Mouse (Mus musculus): ENCODE results near the gene Nupl1. TPM values are rescaled to one million over a fixed set of nuclear protein-coding genes. Genes with fewer than 3 reads are reported as not detected.

Nupl1 gene
- polyA plus RNA-seq, 2 experiments, result 0.03 TPM; not detected in 1

- Histone ChIP-seq H3K27me3 (ENCODE audit: control insufficient read depth, insufficient read depth, low read length) (no peaks in the 10 kb centered on the region), H3K9ac (replicated peaks) (no peak overlapping the region), H3K27ac (no peak overlapping the region), H3K9me3 (ENCODE audit: control insufficient read depth, low read length) (no peaks in the 10 kb centered on the region), H3K4me3 (ENCODE audit: insufficient read depth in 1 of 2, low read depth in 2 of 2, low read length in 2 of 2) (no peak overlapping the region), H3K4me2 (ENCODE audit: low read depth) (no peak overlapping the region), H3K36me3 (replicated peaks; ENCODE audit: control insufficient read depth, insufficient read depth, low read depth) (no peaks in the 10 kb centered on the region), H3K4me1 (replicated peaks; ENCODE audit: control insufficient read depth in 2 of 2, insufficient read depth in 2 of 2, low read length in 1 of 2) (no peaks in the 10 kb centered on the region)
- TF ChIP-seq CTCF (IDR thresholded peaks at IDR 0.05; ENCODE audit: low read depth), result no peak
- no peak for TF ChIP-seq EP300 (IDR thresholded peaks at IDR 0.05; ENCODE audit: low read depth)
- ATAC-seq (ENCODE audit: insufficient read depth) (no peak), DNase-seq (ENCODE audit: low read depth in 3 of 3, low spot score in 3 of 3) (no peak)
- 29% methylated on average over 1 of the region's 1 CpGs for WGBS (ENCODE audit: insufficient replicate concordance)
Measured at GRCm38 (mm10) chr14:60194606-60195005, 56.6 kb downstream of the Nupl1 start.

GRCm38 (mm10) chr14:60189771-60190170 is 61.5 kb downstream of the Nupl1 start:
- no peaks in the 10 kb centered on the region for H3K4me1 ChIP-seq (replicated peaks; ENCODE audit: control insufficient read depth in 2 of 2, insufficient read depth in 2 of 2, low read length in 1 of 2)
- H3K4me3 ChIP-seq (ENCODE audit: insufficient read depth in 1 of 2, low read depth in 2 of 2, low read length in 2 of 2), result no peak overlapping the region
- no peak overlapping the region for H3K27ac ChIP-seq
- H3K27me3 ChIP-seq (ENCODE audit: control insufficient read depth, insufficient read depth, low read length), result no peaks in the 10 kb centered on the region
- ATAC-seq (ENCODE audit: insufficient read depth), result no peak
- no peak for DNase-seq (ENCODE audit: low read depth in 3 of 3, low spot score in 3 of 3)
- no peaks in the 10 kb centered on the region for H3K36me3 ChIP-seq (replicated peaks; ENCODE audit: control insufficient read depth, insufficient read depth, low read depth)
- H3K9ac ChIP-seq (replicated peaks), result no peak overlapping the region
- no peaks in the 10 kb centered on the region for H3K9me3 ChIP-seq (ENCODE audit: control insufficient read depth, low read length)
- H3K4me2 ChIP-seq (ENCODE audit: low read depth), result no peak overlapping the region
- TF ChIP-seq EP300 (IDR thresholded peaks at IDR 0.05; ENCODE audit: low read depth), result no peak
- no peak for TF ChIP-seq CTCF (IDR thresholded peaks at IDR 0.05; ENCODE audit: low read depth)
- 68% methylated on average over 5 of the region's 5 CpGs for WGBS (ENCODE audit: insufficient replicate concordance)

- Histone ChIP-seq H3K4me1 (replicated peaks; ENCODE audit: control insufficient read depth in 2 of 2, insufficient read depth in 2 of 2, low read length in 1 of 2) (no peaks in the 10 kb centered on the region), H3K9me3 (ENCODE audit: control insufficient read depth, low read length) (no peaks in the 10 kb centered on the region), H3K36me3 (replicated peaks; ENCODE audit: control insufficient read depth, insufficient read depth, low read depth) (no peaks in the 10 kb centered on the region), H3K27ac (no peak overlapping the region), H3K9ac (replicated peaks) (no peak overlapping the region), H3K27me3 (ENCODE audit: control insufficient read depth, insufficient read depth, low read length) (no peaks in the 10 kb centered on the region), H3K4me2 (ENCODE audit: low read depth) (no peak overlapping the region), H3K4me3 (ENCODE audit: insufficient read depth in 1 of 2, low read depth in 2 of 2, low read length in 2 of 2) (no peak overlapping the region)
- TF ChIP-seq CTCF (IDR thresholded peaks at IDR 0.05; ENCODE audit: low read depth), result no peak
- no peak for TF ChIP-seq EP300 (IDR thresholded peaks at IDR 0.05; ENCODE audit: low read depth)
- DNase-seq (ENCODE audit: low read depth in 3 of 3, low spot score in 3 of 3), result no peak
- ATAC-seq (ENCODE audit: insufficient read depth), result no peak
- 62% methylated on average over 5 of the region's 5 CpGs for WGBS (ENCODE audit: insufficient replicate concordance)
Measured at GRCm38 (mm10) chr14:60188201-60188825, 62.9 kb downstream of the Nupl1 start.

GRCm38 (mm10) chr14:60181306-60181705 is 69.9 kb downstream of the Nupl1 start:
- H3K4me3 ChIP-seq (ENCODE audit: insufficient read depth in 1 of 2, low read depth in 2 of 2, low read length in 2 of 2), result no peak overlapping the region
- TF ChIP-seq EP300 (IDR thresholded peaks at IDR 0.05; ENCODE audit: low read depth) (no peak), CTCF (IDR thresholded peaks at IDR 0.05; ENCODE audit: low read depth) (no peak)
- no peaks in the 10 kb centered on the region for H3K9me3 ChIP-seq (ENCODE audit: control insufficient read depth, low read length)
- DNase-seq (ENCODE audit: low read depth in 3 of 3, low spot score in 3 of 3), result no peak
- no peak overlapping the region for H3K9ac ChIP-seq (replicated peaks)
- no peak overlapping the region for H3K27ac ChIP-seq
- H3K4me1 ChIP-seq (replicated peaks; ENCODE audit: control insufficient read depth in 2 of 2, insufficient read depth in 2 of 2, low read length in 1 of 2), result peaks cover 0 to 10% of the 10 kb centered on the region in 2 experiments; a peak in 3 of 4 replicates
- WGBS (ENCODE audit: insufficient replicate concordance), result 60% methylated on average over 2 of the region's 2 CpGs
- peaks cover 20% of the 10 kb centered on the region for H3K27me3 ChIP-seq (ENCODE audit: control insufficient read depth, insufficient read depth, low read length)
- no peaks in the 10 kb centered on the region for H3K36me3 ChIP-seq (replicated peaks; ENCODE audit: control insufficient read depth, insufficient read depth, low read depth)
- ATAC-seq (ENCODE audit: insufficient read depth), result no peak
- H3K4me2 ChIP-seq (ENCODE audit: low read depth), result no peak overlapping the region

- Histone ChIP-seq H3K9ac (replicated peaks) (no peak overlapping the region), H3K27me3 (ENCODE audit: control insufficient read depth, insufficient read depth, low read length) (peaks cover 21% of the 10 kb centered on the region), H3K27ac (no peak overlapping the region), H3K4me1 (replicated peaks; ENCODE audit: control insufficient read depth in 2 of 2, insufficient read depth in 2 of 2, low read length in 1 of 2) (peaks cover 0 to 10% of the 10 kb centered on the region in 2 experiments; a peak in 3 of 4 replicates), H3K9me3 (ENCODE audit: control insufficient read depth, low read length) (no peaks in the 10 kb centered on the region), H3K4me3 (ENCODE audit: insufficient read depth in 1 of 2, low read depth in 2 of 2, low read length in 2 of 2) (peak overlapping the region in 1 of 2 experiments; percentile 57; a peak in 1 of 4 replicates), H3K4me2 (ENCODE audit: low read depth) (peak overlapping the region; percentile 68), H3K36me3 (replicated peaks; ENCODE audit: control insufficient read depth, insufficient read depth, low read depth) (no peaks in the 10 kb centered on the region)
- TF ChIP-seq CTCF (IDR thresholded peaks at IDR 0.05; ENCODE audit: low read depth), result no peak
- TF ChIP-seq EP300 (IDR thresholded peaks at IDR 0.05; ENCODE audit: low read depth), result no peak
- WGBS (ENCODE audit: insufficient replicate concordance), result 7% methylated on average over 2 of the region's 2 CpGs
- no peak for ATAC-seq (ENCODE audit: insufficient read depth)
- DNase-seq (ENCODE audit: low read depth in 3 of 3, low spot score in 3 of 3), result no peak
Measured at GRCm38 (mm10) chr14:60178571-60178955, 72.7 kb downstream of the Nupl1 start.

All from liver, embryonic 14.5 days (tissue).